Comparison of ENCODE assay signal across 21 mouse cellular contexts in the genomic region with DNA sequence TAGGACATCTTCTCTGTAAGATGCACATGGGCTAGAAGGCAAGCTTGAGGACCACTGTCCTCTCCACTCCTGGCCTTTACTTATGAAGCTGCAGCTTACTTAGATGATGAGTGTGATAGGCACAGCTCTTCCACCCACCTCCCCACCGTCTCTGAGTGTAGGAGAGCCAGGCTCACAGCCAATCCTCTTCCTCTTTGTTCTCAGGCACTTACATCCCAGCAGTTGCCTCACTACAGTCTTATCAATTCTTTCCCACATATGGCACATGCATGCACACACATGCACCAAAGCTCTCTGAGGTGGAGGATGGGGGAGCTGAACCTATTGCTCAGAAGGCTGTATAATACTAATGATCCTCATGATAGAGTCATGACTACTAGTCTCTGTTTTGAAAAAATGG.
DNase-seq lines count a peak whose midpoint lies in the region; ATAC-seq and TF ChIP-seq lines count a peak whose summit lies in the region.
"Had no signal": no experiment of that assay in that cellular context is flagged by ENCODE, and none has a peak within 500 bp of the region (broad histone marks: within the 10 kb centered on the region; RNA-seq: fewer than 3 reads in every experiment).

No protein-coding gene starts in this region.

- no peak for TF ChIP-seq RAD21 in MEL (IDR thresholded peaks at IDR 0.05; ENCODE audit: low read depth, low read length)

- no peaks in the 10 kb centered on the region for H3K36me3 ChIP-seq in liver, embryonic 12.5 days
- no peaks in the 10 kb centered on the region for H3K36me3 ChIP-seq in liver, embryonic 11.5 days (ENCODE audit: control insufficient read depth, insufficient read depth, low read length)
- peaks cover 0 to 37% of the 10 kb centered on the region in 2 experiments; a peak in 2 of 4 replicates for H3K36me3 ChIP-seq in MEL (ENCODE audit: control insufficient read depth in 1 of 2, insufficient read depth in 2 of 2, low read length in 2 of 2)
- H3K36me3 ChIP-seq in liver, embryonic 14.5 days (replicated peaks; ENCODE audit: control insufficient read depth, insufficient read depth, low read depth), result no peaks in the 10 kb centered on the region
- H3K36me3 ChIP-seq in liver, postnatal 0 days (replicated peaks; ENCODE audit: insufficient read depth, low read length), result no peaks in the 10 kb centered on the region
- H3K36me3 ChIP-seq: forebrain, embryonic 10.5 days; G1E; hindbrain, embryonic 12.5 days; hindbrain, embryonic 15.5 days had no signal

- H3K4me2 ChIP-seq in liver, embryonic 12.5 days, result no peak overlapping the region; the same call in 1 of the 2 replicates
- no peak overlapping the region for H3K4me2 ChIP-seq in liver, embryonic 11.5 days
- H3K4me2 ChIP-seq in liver, embryonic 14.5 days (ENCODE audit: low read depth), result no peak overlapping the region
- H3K4me2 ChIP-seq in liver, postnatal 0 days (ENCODE audit: low read depth, low read length), result no peak overlapping the region
- H3K4me2 ChIP-seq: forebrain, embryonic 13.5 days; heart, embryonic 11.5 days; hindbrain, embryonic 12.5 days; hindbrain, embryonic 15.5 days had no signal

- H3K9ac ChIP-seq in liver, embryonic 12.5 days, result 0 out of 2 replicates have a peak overlapping the region, but pooled peaks have one; percentile 24
- no peak overlapping the region for H3K9ac ChIP-seq in liver, embryonic 11.5 days (ENCODE audit: low read depth, low read length)
- no peak overlapping the region for H3K9ac ChIP-seq in MEL (ENCODE audit: control insufficient read depth, low read depth, low read length, poor library complexity, severe bottlenecking)
- no peak overlapping the region for H3K9ac ChIP-seq in liver, embryonic 14.5 days (replicated peaks)
- no peak overlapping the region for H3K9ac ChIP-seq in liver, postnatal 0 days (replicated peaks)
- H3K9ac ChIP-seq: forebrain, embryonic 13.5 days; hindbrain, embryonic 12.5 days; hindbrain, embryonic 15.5 days had no signal

- no peak for TF ChIP-seq POLR2A in MEL (IDR thresholded peaks at IDR 0.05; ENCODE audit: control insufficient read depth in 1 of 2, insufficient read depth in 1 of 2, low read depth in 1 of 2, low read length in 2 of 2, poor library complexity in 1 of 2)

- H3K27me3 ChIP-seq in liver, embryonic 12.5 days (replicated peaks), result no peaks in the 10 kb centered on the region
- no peaks in the 10 kb centered on the region for H3K27me3 ChIP-seq in liver, embryonic 11.5 days (replicated peaks; ENCODE audit: control insufficient read depth, insufficient read depth, low read length)
- no peaks in the 10 kb centered on the region for H3K27me3 ChIP-seq in MEL (ENCODE audit: control insufficient read depth in 1 of 2, insufficient read depth in 2 of 2, low read length in 2 of 2)
- H3K27me3 ChIP-seq in liver, embryonic 14.5 days (ENCODE audit: control insufficient read depth, insufficient read depth, low read length), result no peaks in the 10 kb centered on the region
- no peaks in the 10 kb centered on the region for H3K27me3 ChIP-seq in liver, postnatal 0 days (ENCODE audit: insufficient read depth, low read length)
- H3K27me3 ChIP-seq: CH12.LX; forebrain, embryonic 13.5 days; hindbrain, embryonic 12.5 days; hindbrain, embryonic 15.5 days had no signal

- H3K9me3 ChIP-seq in liver, embryonic 12.5 days (replicated peaks), result no peaks in the 10 kb centered on the region
- H3K9me3 ChIP-seq in liver, embryonic 11.5 days (ENCODE audit: control insufficient read depth, low read length), result no peaks in the 10 kb centered on the region
- H3K9me3 ChIP-seq in MEL (replicated peaks; ENCODE audit: insufficient read depth, low read length), result no peaks in the 10 kb centered on the region
- H3K9me3 ChIP-seq in liver, embryonic 14.5 days (ENCODE audit: control insufficient read depth, low read length), result no peaks in the 10 kb centered on the region
- H3K9me3 ChIP-seq in liver, postnatal 0 days (ENCODE audit: low read length), result no peaks in the 10 kb centered on the region
- H3K9me3 ChIP-seq: forebrain, embryonic 10.5 days; forebrain, embryonic 13.5 days; G1E; hindbrain, embryonic 12.5 days; hindbrain, embryonic 15.5 days had no signal

- TF ChIP-seq EP300 in MEL (IDR thresholded peaks at IDR 0.05; ENCODE audit: low read depth in 1 of 2, low read length in 2 of 2), result peak; percentile 32 to 64; a peak in 2 of 4 replicates
- TF ChIP-seq EP300 in liver, embryonic 14.5 days (IDR thresholded peaks at IDR 0.05; ENCODE audit: low read depth), result 0 out of 2 replicates have a peak, but pooled peaks have one; percentile 9
- no peak for TF ChIP-seq EP300 in liver, postnatal 0 days (IDR thresholded peaks at IDR 0.05; ENCODE audit: low read depth)

- DNase-seq in liver, embryonic 11.5 days (ENCODE audit: low spot score), result no peak
- peak; percentile 54 for DNase-seq in MEL (ENCODE audit: low read depth, low spot score)
- no peak for DNase-seq in liver, embryonic 14.5 days (ENCODE audit: low read depth in 3 of 3, low spot score in 3 of 3)
- no peak for DNase-seq in liver, postnatal 0 days
- DNase-seq in cerebellum, adult 18-20 months, result no peak
- no peak for DNase-seq in gastrocnemius, postnatal 36 days
- DNase-seq: B cell, adult 2 months; cerebellum, adult 11-12 months; cerebellum, adult 9-10 months; cerebellum, postnatal 14 days; gastrocnemius, postnatal 10 days; heart, adult 11 months had no signal

- TF ChIP-seq CTCF in MEL (IDR thresholded peaks at IDR 0.05 in 2 of 3, conservative IDR thresholded peaks at IDR 0.05 in 1 of 3; ENCODE audit: control insufficient read depth in 1 of 3, insufficient read depth in 1 of 3, low read depth in 2 of 3, low read length in 3 of 3, poor library complexity in 1 of 3, severe bottlenecking in 1 of 3), result no peak
- TF ChIP-seq CTCF in liver, embryonic 14.5 days (IDR thresholded peaks at IDR 0.05; ENCODE audit: low read depth), result no peak
- no peak for TF ChIP-seq CTCF in liver, postnatal 0 days (IDR thresholded peaks at IDR 0.05; ENCODE audit: low read depth)

- H3K4me3 ChIP-seq in liver, embryonic 12.5 days, result no peak overlapping the region
- no peak overlapping the region for H3K4me3 ChIP-seq in liver, embryonic 11.5 days (ENCODE audit: low read depth, low read length)
- H3K4me3 ChIP-seq in MEL (ENCODE audit: control insufficient read depth in 1 of 2, insufficient read depth in 1 of 2, low read depth in 2 of 2, low read length in 2 of 2), result no peak overlapping the region
- H3K4me3 ChIP-seq in liver, embryonic 14.5 days (ENCODE audit: insufficient read depth in 1 of 2, low read depth in 2 of 2, low read length in 2 of 2), result no peak overlapping the region
- H3K4me3 ChIP-seq in liver, postnatal 0 days (ENCODE audit: low read depth, low read length), result no peak overlapping the region
- H3K4me3 ChIP-seq: forebrain, embryonic 10.5 days; forebrain, embryonic 13.5 days; hindbrain, embryonic 12.5 days; hindbrain, embryonic 15.5 days had no signal

- H3K79me2 ChIP-seq in MEL (ENCODE audit: control insufficient read depth, insufficient read depth, low read length, poor library complexity), result no peaks in the 10 kb centered on the region

- intact Hi-C loops in gastrocnemius, postnatal 36 days (cut with DNase I), result loop anchor here (5.0 kb wide), 1 partner anchor 69 kb away; no protein-coding TSS in a partner anchor

- 11% methylated on average over 1 of the region's 1 CpGs for WGBS in liver, embryonic 12.5 days (ENCODE audit: insufficient replicate concordance)
- WGBS in liver, embryonic 11.5 days, result 37% methylated on average over 1 of the region's 1 CpGs
- 16% methylated on average over 1 of the region's 1 CpGs for WGBS in liver, embryonic 14.5 days (ENCODE audit: insufficient replicate concordance)
- WGBS in liver, postnatal 0 days (ENCODE audit: insufficient replicate concordance), result 30% methylated on average over 1 of the region's 1 CpGs

- no peak for ATAC-seq in liver, embryonic 12.5 days
- ATAC-seq in liver, embryonic 11.5 days (replicated peaks; ENCODE audit: low FRiP score), result no peak
- no peak for ATAC-seq in liver, embryonic 14.5 days (ENCODE audit: insufficient read depth)
- no peak for ATAC-seq in liver, postnatal 0 days
- ATAC-seq: forebrain, embryonic 13.5 days; forebrain, embryonic 16.5 days had no signal

- H3K27ac ChIP-seq in liver, embryonic 12.5 days, result peak overlapping the region; percentile 98
- H3K27ac ChIP-seq in liver, embryonic 11.5 days (ENCODE audit: low read depth, low read length), result no peak overlapping the region
- no peak overlapping the region for H3K27ac ChIP-seq in MEL (ENCODE audit: control insufficient read depth, low read depth, low read length)
- peak overlapping the region; percentile 60 for H3K27ac ChIP-seq in liver, embryonic 14.5 days
- peak overlapping the region; percentile 49; the same call in 1 of the 2 replicates for H3K27ac ChIP-seq in liver, postnatal 0 days (ENCODE audit: low read depth)
- H3K27ac ChIP-seq: forebrain, embryonic 10.5 days; forebrain, embryonic 13.5 days; hindbrain, embryonic 12.5 days; hindbrain, embryonic 15.5 days had no signal

- H3K4me1 ChIP-seq in liver, embryonic 12.5 days, result peaks cover 97% of the 10 kb centered on the region
- peaks cover 62% of the 10 kb centered on the region for H3K4me1 ChIP-seq in liver, embryonic 11.5 days (replicated peaks; ENCODE audit: control insufficient read depth, insufficient read depth, low read length)
- peaks cover 16 to 38% of the 10 kb centered on the region in 2 experiments for H3K4me1 ChIP-seq in MEL (ENCODE audit: control insufficient read depth in 1 of 2, insufficient read depth in 2 of 2, low read length in 2 of 2)
- peaks cover 83 to 84% of the 10 kb centered on the region in 2 experiments for H3K4me1 ChIP-seq in liver, embryonic 14.5 days (replicated peaks; ENCODE audit: control insufficient read depth in 2 of 2, insufficient read depth in 2 of 2, low read length in 1 of 2)
- H3K4me1 ChIP-seq in liver, postnatal 0 days (ENCODE audit: insufficient read depth), result peaks cover 71% of the 10 kb centered on the region
- H3K4me1 ChIP-seq: forebrain, embryonic 13.5 days; hindbrain, embryonic 12.5 days; hindbrain, embryonic 15.5 days had no signal

TF ChIP-seq in MEL, 35 proteins besides CTCF, POLR2A, EP300 and RAD21 (continues in another document):
- TF ChIP-seq MEF2A (IDR thresholded peaks at IDR 0.05; ENCODE audit: extremely low read depth, insufficient replicate concordance, low read depth, low read length, poor library complexity, severe bottlenecking), result no peak
- TF ChIP-seq ZMIZ1 (IDR thresholded peaks at IDR 0.05; ENCODE audit: low read depth, low read length), result no peak
- no peak for TF ChIP-seq MYB (IDR thresholded peaks at IDR 0.05; ENCODE audit: low read depth, low read length)
- no peak for TF ChIP-seq E2F4 (IDR thresholded peaks at IDR 0.05; ENCODE audit: borderline replicate concordance, low read depth, low read length)
- peak; percentile 50 for TF ChIP-seq ETS1 (IDR thresholded peaks at IDR 0.05; ENCODE audit: low read depth, low read length)
- no peak for TF ChIP-seq ZKSCAN1 (IDR thresholded peaks at IDR 0.05; ENCODE audit: low read depth, low read length)
- TF ChIP-seq MAFK (IDR thresholded peaks at IDR 0.05; ENCODE audit: borderline replicate concordance, low read depth, low read length), result no peak
- no peak for TF ChIP-seq ELF1 (IDR thresholded peaks at IDR 0.05; ENCODE audit: low read depth, low read length)
- 0 out of 2 replicates have a peak, but pooled peaks have one; percentile 12 for TF ChIP-seq TCF12 (IDR thresholded peaks at IDR 0.05; ENCODE audit: low read depth, low read length)
- TF ChIP-seq UBTF (IDR thresholded peaks at IDR 0.05; ENCODE audit: borderline replicate concordance, insufficient read depth, low read depth, low read length), result no peak

Comparison
In these comparisons a context has a peak if more than half of its experiments do, and no peak if none do; other contexts are left out.
1. H3K27ac ChIP-seq: peak in liver, embryonic 12.5 days (single experiment), liver, embryonic 14.5 days (single experiment) and liver, postnatal 0 days (single experiment); none in liver, embryonic 11.5 days (single experiment) and MEL (single experiment).